Mouse (Mus musculus) thymus, postnatal 14 days (tissue): ENCODE data around the gene Smco3.

Source experiments
- DNase-seq: peaks from one replicate; pipeline ENCODE4 v3.0.0; 2021

The Smco3 gene

GRCm38 (mm10) chr6:136845706-136846480 is 10.6 kb upstream of the Smco3 start:
- DNase-seq: no peak

- DNase-seq: no peak
Observed at GRCm38 (mm10) chr6:136844903-136845302, 9.7 kb upstream of the Smco3 start.

- DNase-seq: no peak
Observed at GRCm38 (mm10) chr6:136837323-136837722, 2.1 kb upstream of the Smco3 start.

GRCm38 (mm10) chr6:136831712-136832111 is 3.5 kb downstream of the Smco3 start:
- DNase-seq: peak; percentile 57

- no peak for DNase-seq
Observed at GRCm38 (mm10) chr6:136828681-136829080, 6.6 kb downstream of the Smco3 start.

GRCm38 (mm10) chr6:136827881-136828561 is 7.2 kb downstream of the Smco3 start, which contains the start of gene Wbp11:
Wbp11 (minus strand) TSS chr6:136828233.
- peak; percentile 94 for DNase-seq

- DNase-seq: no peak
Observed at GRCm38 (mm10) chr6:136827516-136827880, 7.8 kb downstream of the Smco3 start, which contains the start of gene BC049715. BC049715 (plus strand) TSS chr6:136827626.

GRCm38 (mm10) chr6:136827116-136827515 is 8.1 kb downstream of the Smco3 start:
- DNase-seq: no peak

GRCm38 (mm10) chr6:136824987-136825386 is 10.3 kb downstream of the Smco3 start:
- no peak for DNase-seq

- DNase-seq: no peak
Observed at GRCm38 (mm10) chr6:136821086-136821485, 14.2 kb downstream of the Smco3 start.

- no peak for DNase-seq
Observed at GRCm38 (mm10) chr6:136820381-136820780, 14.9 kb downstream of the Smco3 start.

GRCm38 (mm10) chr6:136817549-136817948 is 17.7 kb downstream of the Smco3 start:
- DNase-seq: no peak

- DNase-seq: no peak
Observed at GRCm38 (mm10) chr6:136816826-136817225, 18.4 kb downstream of the Smco3 start.

- no peak for DNase-seq
Observed at GRCm38 (mm10) chr6:136815381-136815780, 19.9 kb downstream of the Smco3 start.

- DNase-seq: peak; percentile 19
Observed at GRCm38 (mm10) chr6:136813117-136813516, 22.1 kb downstream of the Smco3 start.

GRCm38 (mm10) chr6:136811196-136811595 is 24.1 kb downstream of the Smco3 start:
- DNase-seq: no peak

- peak; percentile 29 for DNase-seq
Observed at GRCm38 (mm10) chr6:136809673-136810072, 25.6 kb downstream of the Smco3 start.

GRCm38 (mm10) chr6:136809077-136809476 is 26.2 kb downstream of the Smco3 start:
- DNase-seq: peak; percentile 53

- DNase-seq: peak; percentile 55
Observed at GRCm38 (mm10) chr6:136808631-136809046, 26.6 kb downstream of the Smco3 start.

- peak; percentile 99 for DNase-seq
Observed at GRCm38 (mm10) chr6:136808014-136808417, 27.2 kb downstream of the Smco3 start, which contains the start of gene H2afj. H2afj (plus strand) TSS chr6:136808244.

GRCm38 (mm10) chr6:136807395-136808013 is 27.7 kb downstream of the Smco3 start:
- DNase-seq: peak; percentile 26

GRCm38 (mm10) chr6:136806819-136807218 is 28.4 kb downstream of the Smco3 start:
- DNase-seq: no peak

GRCm38 (mm10) chr6:136805409-136805775 is 29.9 kb downstream of the Smco3 start:
- no peak for DNase-seq
